Mouse (Mus musculus): ENCODE results near the gene Zg16.
"Not testable (repeated sequence)": the region's sequence is repeated elsewhere in the genome, so short reads cannot be mapped to it uniquely, and the experiment has no call there.

The Zg16 gene

GRCm38 (mm10) chr7:127103960-127104359 is 16.8 kb upstream of the Zg16 start:
- peak in 1 of 2 experiments; percentile 11 for DNase-seq

GRCm38 (mm10) chr7:127102148-127102547 is 15.0 kb upstream of the Zg16 start:
- DNase-seq, result no peak

- no peak for DNase-seq
Observed at GRCm38 (mm10) chr7:127101451-127102016, 14.4 kb upstream of the Zg16 start.

- no peak for DNase-seq
Observed at GRCm38 (mm10) chr7:127099528-127099927, 12.4 kb upstream of the Zg16 start.

GRCm38 (mm10) chr7:127098950-127099349 is 11.8 kb upstream of the Zg16 start:
- DNase-seq, result no peak

- no peak for DNase-seq
Observed at GRCm38 (mm10) chr7:127098521-127098920, 11.4 kb upstream of the Zg16 start.

GRCm38 (mm10) chr7:127096456-127096855 is 9.3 kb upstream of the Zg16 start:
- no peak for DNase-seq

- no peak for DNase-seq
Observed at GRCm38 (mm10) chr7:127093914-127094313, 6.8 kb upstream of the Zg16 start.

GRCm38 (mm10) chr7:127091114-127091896 is 4.2 kb upstream of the Zg16 start, which contains the start of gene AI467606:
Gene AI467606 (plus strand): TSS chr7:127091359.
- no peak for DNase-seq

- DNase-seq, result no peak
Observed at GRCm38 (mm10) chr7:127090154-127091113, 3.3 kb upstream of the Zg16 start.

- DNase-seq, result no peak
Observed at GRCm38 (mm10) chr7:127088901-127089845, 2.0 kb upstream of the Zg16 start.

GRCm38 (mm10) chr7:127088083-127088482 is 955 bp upstream of the Zg16 start:
- no peak for DNase-seq

- DNase-seq, result not testable (repeated sequence)
Observed at GRCm38 (mm10) chr7:127085751-127086150, 1.4 kb downstream of the Zg16 start.

- no peak for DNase-seq
Observed at GRCm38 (mm10) chr7:127084794-127085193, 2.3 kb downstream of the Zg16 start.

GRCm38 (mm10) chr7:127083689-127084088 is 3.4 kb downstream of the Zg16 start:
- no peak for DNase-seq

GRCm38 (mm10) chr7:127082995-127083394 is 4.1 kb downstream of the Zg16 start:
- DNase-seq, result no peak

- no peak for DNase-seq
Observed at GRCm38 (mm10) chr7:127082271-127082670, 4.9 kb downstream of the Zg16 start.

GRCm38 (mm10) chr7:127080045-127080444 is 7.1 kb downstream of the Zg16 start:
- DNase-seq, result no peak

GRCm38 (mm10) chr7:127077692-127078091 is 9.4 kb downstream of the Zg16 start:
- no peak for DNase-seq

GRCm38 (mm10) chr7:127076188-127076587 is 10.9 kb downstream of the Zg16 start:
- no peak for DNase-seq

GRCm38 (mm10) chr7:127073221-127073620 is 13.9 kb downstream of the Zg16 start:
- DNase-seq, result no peak

GRCm38 (mm10) chr7:127070871-127071413 is 16.2 kb downstream of the Zg16 start:
- DNase-seq, result no peak

Measured in cerebellum, adult 18-20 months (tissue).